Mouse (Mus musculus) adrenal gland, postnatal 36 days (tissue): ENCODE data around the gene Mtmr11. TPM values are rescaled to one million over a fixed set of nuclear protein-coding genes. Genes with fewer than 3 reads are reported as not detected.
A peak's percentile ranks its signal among the peaks of the same experiment; 100 is the strongest.
"Not testable (repeated sequence)": the region's sequence is repeated elsewhere in the genome, so short reads cannot be mapped to it uniquely, and the experiment has no call there.

ENCODE experiments used
- DNase-seq, 2 experiments: peaks; one replicate each; pipeline ENCODE4 v3.0.0; 2021; ENCODE audit warnings: mixed read lengths in 1 of 2
- total RNA-seq, 2 experiments: library from RNA; stranded (reverse); gene quantifications; 2 replicates each; pipeline ENCODE4 v1.2.3; 2021

Gene Mtmr11
- total RNA-seq, 2 experiments from 2014 or later: 15.6 to 31.5 TPM

DNA sequence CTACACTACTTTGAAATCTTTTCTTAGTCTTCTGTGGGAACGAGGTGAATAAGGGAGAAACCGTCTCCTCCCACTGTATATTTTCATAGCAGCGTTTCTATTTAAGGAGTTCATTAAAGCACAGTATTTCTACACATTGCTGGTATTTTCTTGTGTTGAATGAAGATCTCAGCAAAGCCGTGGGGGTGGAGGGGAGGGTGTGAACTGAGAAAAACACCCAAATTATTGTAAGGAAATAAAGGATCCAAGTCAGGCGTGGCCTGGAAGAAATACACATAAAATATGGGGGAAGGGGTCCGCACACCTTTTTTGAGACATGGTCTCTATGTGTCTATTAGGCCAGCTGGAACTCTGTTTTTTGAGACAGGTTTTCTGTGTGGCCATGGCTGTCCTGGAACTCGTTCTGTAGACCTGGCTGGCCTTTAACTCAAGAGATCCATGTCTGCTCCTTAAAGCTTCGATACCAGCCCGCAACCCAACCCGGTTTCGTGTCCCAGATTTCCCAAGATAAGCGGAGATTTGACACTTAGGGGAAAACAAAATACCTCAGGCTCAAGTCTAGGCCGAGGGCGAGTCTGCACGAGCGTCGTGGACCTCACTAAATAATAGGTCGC lies 9.9 kb downstream of the Mtmr11 start:
- DNase-seq: no peak

DNA sequence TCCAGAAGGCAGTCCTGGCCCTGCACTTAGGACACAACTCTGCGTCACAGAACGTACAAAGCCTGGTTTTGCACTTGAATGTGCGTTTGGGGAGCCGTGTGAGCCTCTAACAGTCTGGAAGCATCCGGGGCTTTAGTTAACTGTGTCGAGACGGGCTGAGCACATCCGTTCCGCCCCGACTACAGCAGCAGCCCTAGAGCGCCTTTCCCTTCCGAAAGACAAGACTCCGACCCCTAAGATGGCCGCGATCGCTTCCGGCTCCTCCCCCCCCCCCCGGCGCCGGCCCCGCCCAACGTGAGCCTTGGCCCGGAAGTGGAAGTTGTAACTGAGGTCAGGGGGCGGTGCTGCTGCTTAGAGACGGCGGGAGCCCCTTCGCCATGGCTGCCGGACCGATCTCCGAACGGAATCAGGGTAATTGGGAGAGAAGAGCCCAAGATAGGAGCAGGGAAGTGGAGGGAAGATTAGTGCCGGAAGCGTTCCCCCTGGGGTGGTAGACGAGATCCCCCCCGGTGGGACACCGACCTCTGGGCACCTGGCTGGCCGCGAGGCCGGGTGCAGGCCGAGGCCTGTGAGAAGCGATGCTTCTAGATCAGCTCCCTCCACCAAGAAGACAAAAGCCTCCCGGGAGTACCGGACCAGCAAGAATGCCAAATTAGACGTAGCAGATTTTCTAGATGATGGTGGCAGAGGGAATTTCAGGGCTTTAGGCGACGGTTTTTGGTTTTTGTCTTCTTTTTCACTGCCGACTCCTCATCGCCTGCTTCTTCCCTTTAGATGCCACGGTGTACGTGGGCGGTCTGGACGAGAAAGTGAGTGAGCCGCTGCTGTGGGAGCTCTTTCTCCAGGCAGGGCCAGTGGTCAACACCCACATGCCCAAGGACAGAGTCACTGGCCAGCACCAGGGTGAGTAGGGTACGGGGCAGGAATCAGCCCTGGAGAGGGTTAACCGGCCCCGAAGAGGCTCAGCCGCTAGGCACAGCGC lies 10.7 kb downstream of the Mtmr11 start, which contains the start of gene Sf3b4:
Sf3b4 (plus strand) TSS at position 136 of the 982 bp plus-strand sequence.
- DNase-seq: peak; percentile 88 to 92

DNA sequence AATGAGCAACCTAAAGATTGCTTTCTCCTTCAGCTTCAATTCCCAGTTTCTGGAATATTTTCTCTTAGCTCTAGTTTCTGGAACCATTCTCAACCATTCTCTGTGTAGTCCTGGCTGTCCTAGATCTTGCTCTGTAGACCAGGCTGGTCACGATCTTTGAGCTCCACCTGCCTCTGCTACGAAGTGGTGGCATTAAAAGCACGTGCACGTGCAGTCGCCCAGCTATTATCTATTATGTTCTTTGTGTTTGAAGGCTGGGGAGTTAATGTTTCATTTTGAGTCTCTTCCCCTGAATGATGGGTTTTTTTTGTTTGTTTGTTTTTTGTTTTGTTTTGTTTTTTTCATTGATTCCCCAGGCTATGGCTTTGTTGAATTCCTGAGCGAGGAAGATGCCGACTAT lies 11.4 kb downstream of the Mtmr11 start:
- DNase-seq: no peak

DNA sequence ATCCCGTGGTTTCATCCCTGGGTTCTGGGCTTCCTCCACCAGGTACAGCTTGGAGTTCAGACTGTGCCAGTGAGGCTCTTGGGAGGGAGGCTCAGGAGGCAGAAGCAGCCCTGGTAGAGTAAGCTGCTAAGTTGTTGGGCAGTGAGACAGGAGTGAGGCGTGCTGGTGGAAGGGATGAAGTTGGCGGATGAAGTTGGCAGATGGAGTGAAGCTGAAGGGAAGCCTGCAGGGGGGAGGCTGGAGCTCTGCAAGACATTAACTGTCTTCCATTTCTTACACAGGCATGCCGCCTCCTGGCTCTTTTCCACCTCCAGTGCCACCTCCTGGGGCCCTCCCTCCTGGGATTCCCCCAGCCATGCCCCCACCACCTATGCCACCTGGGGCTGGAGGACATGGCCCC lies 12.2 kb downstream of the Mtmr11 start:
- not testable (repeated sequence) for DNase-seq

DNA sequence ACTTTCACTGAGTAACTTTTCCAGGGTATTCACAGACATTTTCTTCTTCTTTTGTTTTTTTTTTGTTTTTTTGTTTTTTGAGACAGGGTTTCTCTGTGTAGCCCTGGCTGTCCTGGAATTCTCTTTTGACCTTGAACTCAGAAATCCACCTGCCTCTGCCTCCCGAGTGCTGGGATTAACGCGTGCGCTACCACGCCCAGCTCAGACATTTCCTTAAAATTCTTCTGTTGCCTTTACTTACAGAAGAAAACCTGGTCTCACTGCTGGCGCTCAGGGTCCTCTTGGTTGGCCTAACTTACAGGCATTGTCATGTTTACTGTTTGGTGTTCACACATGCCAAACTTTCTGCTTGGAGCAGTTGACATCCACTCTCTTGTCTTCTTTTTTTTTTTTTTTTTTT lies 13.4 kb downstream of the Mtmr11 start:
- DNase-seq: no peak

DNA sequence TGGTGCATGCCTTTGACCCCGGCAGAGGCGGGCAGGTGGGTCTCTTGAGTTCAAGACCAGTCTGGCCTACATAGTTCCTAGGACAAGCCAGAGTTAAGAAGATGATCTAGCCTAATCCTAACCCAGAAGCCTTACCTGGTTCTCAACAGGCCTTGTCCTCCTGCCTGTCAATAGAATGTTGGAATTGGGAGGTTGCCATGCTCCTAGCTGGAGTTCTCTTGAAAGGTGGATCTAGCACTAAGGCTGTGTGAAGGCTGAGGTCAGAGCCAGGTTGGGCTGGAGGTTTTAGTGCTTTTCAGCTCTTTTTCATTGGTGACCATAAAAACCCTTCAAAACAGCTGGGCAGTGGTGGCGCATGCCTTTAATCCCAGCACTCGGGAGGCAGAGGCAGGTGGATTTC lies 16.6 kb downstream of the Mtmr11 start:
- DNase-seq: no peak

DNA sequence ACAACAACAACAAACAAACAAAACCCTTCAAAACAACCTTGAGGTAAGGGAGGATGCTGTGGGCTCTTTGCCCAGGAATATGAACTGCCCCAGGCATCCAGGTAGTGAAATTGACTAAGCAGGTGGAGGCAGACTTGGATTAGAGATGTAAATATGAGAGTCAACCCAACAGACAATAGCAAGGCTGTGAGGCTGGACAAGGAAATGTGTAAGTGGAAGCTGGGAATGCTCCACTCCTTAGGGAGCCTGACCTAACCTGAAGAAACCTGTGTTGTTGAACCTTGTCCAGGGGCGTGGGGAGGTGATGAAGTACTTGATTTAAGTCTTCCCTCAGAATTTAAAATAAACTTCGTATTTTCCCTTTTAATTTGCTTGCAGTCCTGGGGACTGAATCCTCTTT lies 17.1 kb downstream of the Mtmr11 start:
- DNase-seq: no peak

DNA sequence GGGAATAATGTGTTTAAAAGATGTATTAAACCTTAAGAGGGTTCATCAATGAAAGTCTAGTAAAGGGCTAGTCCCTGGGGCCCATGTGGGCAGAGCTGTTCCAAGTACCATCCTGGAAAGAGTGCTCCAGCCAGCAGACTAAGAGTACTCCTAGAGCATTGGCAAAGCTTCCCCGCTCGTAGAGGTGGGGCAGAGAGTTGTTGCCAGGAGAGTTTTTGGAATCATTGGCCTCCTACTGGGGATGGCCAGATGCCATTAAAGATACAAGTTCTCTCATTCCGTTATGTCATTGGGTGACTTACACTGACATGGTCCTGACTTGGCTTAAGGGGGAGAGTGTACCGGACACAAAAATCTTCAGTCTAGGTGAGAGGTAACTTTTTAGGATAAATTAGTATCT lies 17.7 kb downstream of the Mtmr11 start:
- peak; percentile 44 to 60 for DNase-seq

DNA sequence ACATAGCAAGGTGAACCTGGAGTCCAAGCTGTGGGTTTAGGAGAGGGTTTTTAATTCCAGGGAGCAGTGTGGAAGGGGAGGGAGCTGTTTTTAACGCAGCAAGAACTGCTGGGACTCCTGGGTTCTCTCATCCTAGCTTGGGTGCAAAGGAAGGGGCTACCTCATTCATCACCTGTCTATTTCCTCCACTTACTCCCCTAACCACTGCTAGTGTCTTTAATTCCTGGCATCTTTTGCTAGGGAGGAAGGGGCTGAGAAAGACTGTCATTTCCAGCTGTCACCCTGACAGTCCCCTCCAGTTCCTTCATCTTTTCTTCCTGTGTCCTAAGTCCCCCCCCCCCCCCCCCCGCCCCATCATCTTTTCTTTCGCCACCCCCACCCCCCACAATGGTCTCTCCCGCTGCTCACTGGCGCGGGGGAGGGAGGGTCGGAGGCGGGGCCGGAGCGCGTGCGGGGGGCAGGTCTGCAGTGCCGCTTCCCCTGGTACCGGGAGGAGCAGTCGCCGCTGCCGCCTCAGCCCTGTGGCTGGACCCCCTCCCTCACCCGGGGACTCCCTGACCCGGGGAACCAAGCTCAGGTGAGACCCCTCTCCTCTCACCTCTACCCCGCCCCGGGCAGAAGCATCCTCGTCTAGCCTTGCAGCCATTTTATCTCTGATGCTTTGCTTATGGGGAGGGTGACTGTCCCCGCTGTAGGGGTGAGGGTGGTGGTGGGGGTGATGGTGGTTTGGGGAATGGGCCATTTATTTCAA lies 19.1 kb downstream of the Mtmr11 start, which contains the start of gene Sv2a:
Sv2a (plus strand) TSS at position 425 of the 751 bp plus-strand sequence.
- DNase-seq: peak; percentile 55 to 71

DNA sequence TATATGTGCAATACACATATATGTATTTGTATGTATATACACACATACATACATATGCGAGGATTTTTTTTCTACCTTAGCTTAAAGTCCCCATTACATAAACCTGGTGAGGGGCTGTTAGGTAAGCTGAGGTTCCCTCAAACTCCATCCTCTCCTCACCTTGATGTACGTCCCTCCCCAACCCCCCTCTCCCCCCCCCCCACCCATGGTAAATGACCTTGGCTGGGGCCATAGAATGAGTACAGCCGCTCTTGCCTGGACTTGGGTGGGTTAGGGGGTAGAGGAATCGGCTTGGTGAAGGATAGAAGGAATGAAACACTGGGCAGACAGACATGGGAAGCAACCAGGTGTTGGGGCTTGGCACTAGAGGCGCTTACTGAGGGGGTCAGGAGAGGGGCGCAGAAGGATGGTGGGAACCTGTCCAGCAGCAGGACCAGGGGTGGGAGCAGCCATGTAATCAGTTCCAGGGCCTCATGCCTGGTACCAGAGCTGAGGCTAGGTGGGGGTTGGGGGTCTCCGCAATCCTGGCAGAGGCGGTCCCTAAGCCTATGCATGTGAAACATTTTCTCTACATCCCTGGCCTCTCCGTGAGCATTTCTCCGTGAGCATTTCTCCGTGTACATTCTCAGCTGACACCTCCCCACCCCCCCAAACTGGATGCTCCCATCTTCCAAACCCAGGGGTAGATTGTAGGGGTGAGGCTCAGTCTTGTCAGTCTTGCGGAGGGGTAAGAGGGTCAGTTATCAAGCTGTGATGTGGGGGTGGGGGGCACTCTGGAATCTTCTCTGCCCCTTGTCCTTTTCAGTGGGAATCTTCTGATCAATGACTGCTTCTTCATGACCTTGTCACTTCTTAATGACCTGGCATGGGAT lies 19.9 kb downstream of the Mtmr11 start:
- no peak for DNase-seq

DNA sequence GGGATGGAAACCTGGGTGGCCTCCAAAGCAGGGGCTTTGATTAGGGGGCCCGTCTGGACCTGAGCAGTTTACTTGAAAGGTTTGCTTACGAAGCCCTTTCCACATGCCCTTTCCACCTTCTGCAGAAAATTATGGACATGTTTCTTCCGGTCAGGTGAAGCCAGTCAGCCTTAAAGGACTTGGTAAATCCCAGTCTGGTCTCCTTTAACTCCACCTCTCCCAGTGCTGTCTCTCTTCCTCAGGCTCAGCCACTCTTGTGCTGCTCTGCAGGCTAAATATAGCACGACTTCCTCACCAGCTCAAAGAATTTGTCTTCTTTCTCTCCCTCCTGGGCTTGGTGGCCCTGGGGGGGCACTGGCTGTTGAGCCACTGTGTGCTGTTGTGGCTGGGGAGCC lies 20.6 kb downstream of the Mtmr11 start:
- no peak for DNase-seq

DNA sequence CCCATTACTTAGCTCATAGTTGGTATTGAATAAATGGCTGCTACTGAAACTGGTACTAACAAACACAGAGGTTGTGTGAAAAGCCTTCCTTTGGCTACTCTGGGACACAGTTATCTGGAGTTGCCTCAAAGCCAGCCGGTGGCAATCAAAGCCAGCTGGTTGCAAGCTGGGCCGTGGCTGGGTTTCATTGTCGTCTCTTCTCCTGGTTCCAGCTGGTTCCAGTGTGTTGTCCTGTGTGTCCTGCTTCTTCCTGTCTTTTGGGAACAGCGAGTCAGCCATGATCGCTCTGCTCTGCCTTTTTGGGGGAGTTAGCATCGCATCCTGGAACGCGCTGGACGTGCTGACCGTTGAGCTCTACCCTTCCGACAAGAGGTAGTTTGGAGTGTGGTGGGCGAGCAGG lies 31.2 kb downstream of the Mtmr11 start:
- no peak for DNase-seq

DNA sequence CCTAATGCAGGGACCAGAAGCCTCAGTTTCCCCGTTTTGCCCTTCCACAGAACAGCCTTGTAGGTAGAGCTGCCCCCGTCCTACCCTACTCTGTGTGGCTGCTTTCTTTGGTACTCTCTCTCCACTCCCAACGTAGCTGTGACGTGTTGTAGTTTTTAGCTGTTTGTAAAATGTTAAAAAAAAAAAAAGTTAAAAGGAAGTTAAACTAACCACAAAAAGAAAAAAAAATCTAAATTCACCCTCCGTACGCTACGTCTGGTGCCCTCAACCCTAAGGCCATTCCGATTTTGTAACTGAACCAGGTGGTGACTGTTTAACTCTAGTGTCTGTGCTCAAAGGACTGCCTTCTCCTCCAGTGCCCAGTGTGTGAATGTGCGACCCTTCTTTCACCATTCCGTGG lies 33.2 kb downstream of the Mtmr11 start:
- DNase-seq: no peak

DNA sequence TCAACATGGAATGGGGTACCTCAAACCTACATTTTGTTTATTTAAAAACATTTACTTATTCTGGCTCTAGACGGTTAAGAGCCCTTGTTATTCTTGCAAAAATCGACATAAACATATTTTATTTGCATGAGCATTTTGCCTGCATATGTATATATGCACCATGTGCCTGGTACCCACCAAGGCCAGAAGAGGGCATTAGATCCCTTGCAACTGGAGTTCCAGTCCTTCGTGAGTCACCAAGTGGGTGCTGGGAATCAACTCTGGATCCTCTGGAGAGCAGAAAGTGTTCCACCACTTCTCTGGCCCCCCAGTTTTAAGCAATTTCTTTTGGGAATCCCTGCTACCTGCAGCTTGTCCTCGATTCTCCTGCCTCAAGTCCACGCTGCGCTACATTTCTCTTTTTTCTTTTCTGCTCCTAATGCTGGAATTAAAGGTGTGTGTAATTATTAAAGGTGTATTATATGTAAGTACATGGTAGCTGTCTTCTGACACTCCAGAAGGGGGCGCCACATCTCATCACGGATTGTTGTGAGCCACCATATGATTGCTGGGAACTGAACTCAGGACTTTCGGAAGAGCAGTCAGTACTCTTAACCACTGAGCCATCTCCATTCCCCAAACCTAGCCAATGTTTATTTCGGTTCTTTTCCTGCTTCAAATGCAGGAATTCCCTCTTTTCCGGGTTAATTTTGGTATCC lies 34.0 kb downstream of the Mtmr11 start:
- no peak for DNase-seq

DNA sequence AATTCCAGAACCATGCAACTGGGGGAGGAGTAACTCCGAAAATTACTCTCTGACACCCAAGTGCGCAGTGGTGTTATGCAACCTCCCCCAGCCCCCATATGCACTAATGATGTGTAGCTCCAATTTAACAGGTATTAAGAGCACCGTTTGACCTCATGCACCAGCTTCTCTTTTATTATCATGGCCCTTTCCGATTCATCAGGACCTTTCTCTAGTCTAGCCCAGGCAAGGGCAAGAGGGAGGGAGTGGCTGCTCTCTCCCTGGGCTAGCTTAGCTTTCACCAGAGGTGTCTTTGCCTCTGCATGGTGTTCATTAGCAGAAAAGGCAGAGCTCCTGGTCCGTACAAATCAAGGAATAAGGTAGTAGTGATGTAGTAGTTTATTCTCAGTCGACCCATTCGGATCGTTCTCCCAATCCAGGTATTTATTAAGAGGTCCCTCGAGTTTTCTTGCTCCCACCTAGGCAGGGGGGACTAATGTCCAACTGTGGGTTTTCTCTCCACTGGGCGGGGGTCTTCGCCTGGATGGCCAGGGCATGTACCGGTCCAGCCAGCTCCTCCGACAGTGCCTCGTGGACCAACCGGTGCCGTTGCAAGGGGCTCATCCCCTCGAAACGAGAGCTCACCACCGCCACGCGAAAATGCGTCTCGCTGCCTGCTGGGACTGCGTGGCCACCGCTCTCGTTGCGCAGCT lies 34.8 kb downstream of the Mtmr11 start:
- no peak for DNase-seq

DNA sequence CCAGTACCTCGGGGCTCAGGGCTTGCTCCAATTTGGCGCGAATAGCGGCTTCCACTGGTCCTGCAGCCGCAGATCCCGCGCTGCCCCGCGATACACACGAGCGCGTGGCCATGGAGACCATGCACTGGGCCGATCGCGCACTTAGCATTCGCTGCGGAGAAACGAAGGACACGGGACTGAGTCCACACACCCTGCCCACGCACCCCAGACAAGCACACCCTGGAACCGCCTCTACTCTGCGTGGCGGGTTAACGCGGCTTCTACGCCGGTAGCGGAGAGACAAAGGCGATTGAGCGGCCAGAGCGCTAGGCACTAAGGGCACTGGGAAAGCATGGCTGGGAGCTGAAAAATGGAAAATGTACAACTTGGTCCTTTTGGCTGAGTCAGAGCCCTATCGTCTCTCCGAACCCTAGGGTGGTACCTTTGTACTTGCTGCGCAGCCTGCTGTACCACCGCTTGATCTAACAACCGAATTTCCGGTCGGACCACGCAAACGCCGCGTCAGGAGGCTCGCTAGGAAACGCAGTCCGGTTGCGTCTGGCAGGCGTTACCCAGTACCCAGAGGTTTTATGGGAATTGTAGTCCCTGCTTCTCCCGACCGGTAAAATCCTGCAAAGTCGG lies 35.4 kb downstream of the Mtmr11 start:
- DNase-seq: peak; percentile 91 to 93

DNA sequence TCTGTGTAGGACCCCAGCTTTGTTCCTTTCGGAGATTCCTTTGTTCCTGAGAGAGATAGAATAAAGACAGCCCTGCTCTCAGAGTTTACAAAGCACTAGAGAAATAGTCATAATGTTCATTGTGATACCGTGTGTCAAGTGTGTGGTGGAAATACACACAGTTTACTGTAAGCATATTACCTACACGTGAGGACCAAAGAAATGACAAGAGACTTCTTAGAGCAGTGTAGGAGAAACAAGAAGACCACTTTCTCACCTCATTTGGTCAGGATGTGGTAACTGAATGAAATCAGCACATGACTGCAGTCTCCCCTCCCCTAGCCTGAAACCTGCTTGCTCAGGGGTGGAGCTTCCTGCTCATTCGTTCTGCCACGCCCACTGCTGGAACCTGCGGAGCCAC lies 36.4 kb downstream of the Mtmr11 start:
- no peak for DNase-seq

DNA sequence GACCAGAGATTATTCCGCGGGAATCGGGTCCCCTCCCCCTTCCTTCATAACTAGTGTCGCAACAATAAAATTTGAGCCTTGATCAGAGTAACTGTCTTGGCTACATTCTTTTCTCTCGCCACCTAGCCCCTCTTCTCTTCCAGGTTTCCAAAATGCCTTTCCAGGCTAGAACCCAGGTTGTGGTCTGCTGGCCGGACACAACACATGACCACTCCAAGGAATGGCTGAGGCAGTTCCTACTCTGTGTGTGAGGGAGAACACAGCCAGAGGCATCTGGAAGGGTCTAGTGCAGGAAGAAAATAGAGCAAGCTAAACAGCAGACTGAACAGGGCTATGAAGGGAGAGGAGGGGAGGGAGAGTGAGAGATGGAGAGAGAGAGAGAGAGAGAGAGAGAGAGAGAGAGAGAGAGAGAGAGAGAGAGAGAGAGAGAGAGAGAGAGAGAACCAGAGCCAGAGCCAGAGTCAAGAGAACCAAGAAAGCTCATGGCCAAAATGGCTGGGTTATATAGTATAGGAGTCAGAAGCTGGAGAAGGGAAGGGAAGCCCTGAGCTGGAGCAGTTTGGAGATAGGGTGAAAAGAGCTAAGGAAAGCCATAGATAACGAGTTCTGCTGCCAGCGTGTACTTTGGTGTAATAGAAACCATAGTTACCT lies 36.9 kb downstream of the Mtmr11 start:
- not testable (repeated sequence) for DNase-seq

DNA sequence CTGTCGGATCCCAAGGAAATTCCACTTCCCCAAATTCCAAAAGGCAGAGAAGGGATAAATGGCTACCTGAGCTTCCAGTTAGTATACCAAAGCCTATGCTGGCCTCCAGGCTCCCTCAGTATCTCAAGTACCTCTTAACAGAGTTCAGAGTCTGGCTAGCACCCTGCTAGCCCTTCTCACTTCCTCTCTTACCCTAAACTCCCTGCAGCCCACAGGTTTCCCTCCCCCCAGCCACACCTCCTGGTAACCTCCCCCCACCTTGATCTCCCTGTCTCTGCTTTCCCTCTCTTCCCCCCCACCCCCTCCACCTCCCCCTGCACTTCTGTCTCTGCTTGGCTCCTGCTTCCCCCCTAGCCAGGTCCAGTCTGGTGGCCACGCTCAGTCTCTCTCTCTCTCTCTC lies 37.9 kb downstream of the Mtmr11 start:
- DNase-seq: no peak
